Mouse (Mus musculus) E14TG2a.4 (cell line): ENCODE results near the gene Nfyb.

ENCODE experiments used
- CTCF ChIP-seq: conservative IDR thresholded peaks from 2 replicates; pipeline ENCODE4 v1.5.1; 2014; ENCODE audit warnings: low read length
- POU5F1 ChIP-seq: IDR thresholded peaks from 2 replicates; pipeline ENCODE4 v1.6.1; 2014; ENCODE audit warnings: low read length, borderline replicate concordance

- TF ChIP-seq CTCF = no peak
- no peak for TF ChIP-seq POU5F1
Observed at GRCm38 (mm10) chr10:82698712-82699261, 65.2 kb downstream of the Nfyb start.
